Mouse (Mus musculus) heart, embryonic 13.5 days (tissue): ENCODE measurements around the gene Lelp1. TPM values are rescaled to one million over a fixed set of nuclear protein-coding genes. Genes with fewer than 3 reads are reported as not detected.

Experiments
- ATAC-seq: fragments of 200-750 bp; cut with Nextera tagmentation; 2 replicates; pipeline ENCODE4 v1.8.0; 2017; ENCODE audit warnings: moderate TSS enrichment; ENCODE audit not compliant: insufficient number of reproducible peaks, low FRiP score, low TSS enrichment; ENCODE audit errors: extremely low read depth
- H3K27ac ChIP-seq: fragments of 300-500 bp; sonication (generic); replicated peaks from 2 replicates; pipeline ENCODE4 v1.5.1; 2015; ENCODE audit warnings: moderate library complexity, mild to moderate bottlenecking, inconsistent platforms
- H3K27me3 ChIP-seq: fragments of 300-500 bp; sonication (generic); replicated peaks from 2 replicates; pipeline ENCODE4 v1.6.1; 2015; ENCODE audit warnings: mild to moderate bottlenecking, inconsistent platforms
- H3K36me3 ChIP-seq: fragments of 300-500 bp; sonication (generic); 2 replicates; pipeline ENCODE4 v1.6.1; 2015; ENCODE audit warnings: mild to moderate bottlenecking, inconsistent platforms
- H3K4me1 ChIP-seq: fragments of 300-500 bp; sonication (generic); 2 replicates; pipeline ENCODE4 v1.6.1; 2015; ENCODE audit warnings: inconsistent platforms
- H3K4me2 ChIP-seq: fragments of 300-500 bp; sonication (generic); 2 replicates; pipeline ENCODE4 v1.6.1; 2015; ENCODE audit warnings: inconsistent platforms, mild to moderate bottlenecking, moderate library complexity
- H3K4me3 ChIP-seq: fragments of 300-500 bp; sonication (generic); 2 replicates; pipeline ENCODE4 v1.5.1; 2015; ENCODE audit warnings: moderate library complexity, mild to moderate bottlenecking, inconsistent platforms
- H3K9ac ChIP-seq: fragments of 300-500 bp; sonication (generic); 2 replicates; pipeline ENCODE4 v1.6.1; 2015; ENCODE audit warnings: inconsistent platforms, mild to moderate bottlenecking, moderate library complexity
- H3K9me3 ChIP-seq: fragments of 300-500 bp; sonication (generic); 2 replicates; pipeline ENCODE4 v1.6.1; 2016; ENCODE audit warnings: inconsistent platforms
- WGBS: fragments of 180-500 bp; shearing (Covaris S2); methylation state at CpG from one replicate; pipeline ENCODE4 v1.1.7; 2015; ENCODE audit warnings: mixed read lengths; 5-methylcytosine and 5-hydroxymethylcytosine counted together
- polyA plus RNA-seq: library from polyadenylated mRNA; unstranded; fragments of >200 nt; fragmentation: Nextera tagmentation; extraction: Ambion mirVana; gene quantifications from 2 replicates; pipeline ENCODE4 v1.2.1, GENCODE M21; 2015

Gene Lelp1
- not detected in 2 replicates for polyA plus RNA-seq

DNA sequence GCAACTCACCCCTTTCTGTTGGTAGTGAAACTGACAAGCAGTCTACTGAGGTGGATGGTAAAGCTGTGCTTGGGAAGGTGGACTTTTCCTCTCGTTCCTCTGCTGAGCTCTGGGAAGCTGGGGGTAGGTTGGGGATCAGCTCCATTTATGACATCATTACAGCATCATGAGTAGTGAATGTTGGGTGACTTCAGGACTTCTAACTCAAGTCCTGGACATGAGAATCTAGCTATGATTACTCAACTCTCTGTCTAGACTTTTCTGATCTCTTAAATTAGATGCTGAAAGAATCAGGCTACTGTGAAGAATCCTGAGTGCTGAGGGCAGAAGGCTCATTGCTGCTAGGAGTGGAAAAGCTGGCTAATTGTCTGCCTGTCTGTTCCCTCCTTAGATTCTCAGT lies at the start of gene Lelp1:
Gene Lelp1 (minus strand): TSS at position 101 of the 400 bp plus-strand sequence.
- H3K9ac ChIP-seq: no peak within 1 kb of the TSS
- no peak within 1 kb of the TSS for H3K27ac ChIP-seq
- no peaks in the 10 kb centered on the region for H3K36me3 ChIP-seq
- no peak for ATAC-seq
- H3K9me3 ChIP-seq: no peaks in the 10 kb centered on the region
- WGBS: 52% methylated on average over 1 of the region's 1 CpGs
- no peak within 1 kb of the TSS for H3K4me3 ChIP-seq
- H3K27me3 ChIP-seq: no peaks in the 10 kb centered on the region
- no peak within 1 kb of the TSS for H3K4me2 ChIP-seq
- no peaks in the 10 kb centered on the region for H3K4me1 ChIP-seq

DNA sequence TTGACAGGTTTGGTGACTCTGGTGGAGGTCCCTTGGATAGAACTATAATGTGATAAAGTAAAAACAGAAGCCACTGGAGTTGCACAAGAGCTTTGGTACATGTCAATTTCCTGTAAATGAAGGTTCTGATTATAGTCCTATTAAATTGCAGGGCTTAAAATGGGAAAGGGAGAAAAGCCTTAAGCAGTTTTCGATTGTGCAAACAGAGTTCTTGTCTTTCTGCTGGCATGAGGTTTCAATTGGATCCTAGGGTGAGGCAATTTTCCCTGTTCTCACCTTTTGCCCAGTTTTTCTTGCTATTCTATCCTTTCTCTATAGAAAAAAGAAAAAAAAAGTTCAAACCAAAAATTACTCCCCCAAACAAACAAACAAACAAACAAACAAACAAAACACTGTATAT lies 34.3 kb upstream of the Lelp1 start:
- WGBS: 70% methylated on average over 1 of the region's 1 CpGs
- Histone ChIP-seq H3K4me2 (no peak overlapping the region), H3K36me3 (no peaks in the 10 kb centered on the region), H3K27ac (no peak overlapping the region), H3K4me3 (no peak overlapping the region), H3K27me3 (no peaks in the 10 kb centered on the region), H3K4me1 (no peaks in the 10 kb centered on the region), H3K9ac (no peak overlapping the region), H3K9me3 (no peaks in the 10 kb centered on the region)
- ATAC-seq: no peak

DNA sequence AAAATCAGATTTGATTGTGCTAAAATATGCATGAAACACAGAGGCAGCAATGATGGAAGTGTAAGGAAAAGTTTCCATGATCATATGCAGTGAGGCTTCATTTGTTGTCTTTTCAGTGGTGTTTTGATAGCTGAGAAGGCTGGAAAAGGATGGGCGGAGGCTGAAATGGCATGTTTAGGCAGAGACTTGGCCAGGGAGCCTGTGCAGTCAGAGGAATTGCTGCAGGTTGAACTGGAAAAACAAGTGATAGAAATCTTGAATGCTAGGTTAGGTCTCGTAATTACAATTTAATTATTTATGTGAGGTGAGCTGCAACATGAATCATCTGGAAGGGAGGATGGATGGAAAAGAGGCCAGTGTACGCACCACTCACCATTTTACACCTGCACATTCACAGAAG lies 27.3 kb upstream of the Lelp1 start:
- ATAC-seq: no peak
- Histone ChIP-seq H3K4me2 (no peak overlapping the region), H3K36me3 (no peaks in the 10 kb centered on the region), H3K9me3 (no peaks in the 10 kb centered on the region), H3K4me1 (no peaks in the 10 kb centered on the region), H3K27me3 (no peaks in the 10 kb centered on the region), H3K27ac (no peak overlapping the region), H3K9ac (no peak overlapping the region), H3K4me3 (no peak overlapping the region)
- WGBS: 70% methylated on average over 3 of the region's 3 CpGs

DNA sequence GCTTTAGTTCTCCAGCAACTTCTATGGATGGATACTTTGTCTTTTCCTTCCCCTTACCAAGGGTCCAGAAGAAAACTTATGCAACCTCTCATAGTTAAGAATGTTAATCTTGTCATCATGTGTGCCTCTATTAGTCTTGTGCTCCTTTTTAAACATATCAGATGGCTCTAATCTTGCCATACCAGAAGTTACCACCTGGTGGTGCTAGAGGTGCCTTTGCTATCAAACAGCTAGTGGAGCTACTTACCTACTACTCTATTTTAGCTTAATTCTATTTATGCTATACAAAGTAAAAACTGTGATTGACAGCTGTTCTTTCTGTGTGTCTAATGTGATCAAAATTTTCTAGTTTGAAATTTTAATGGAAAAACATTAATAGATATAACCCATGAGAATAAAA lies 10.8 kb upstream of the Lelp1 start:
- H3K36me3 ChIP-seq: no peaks in the 10 kb centered on the region
- no peaks in the 10 kb centered on the region for H3K4me1 ChIP-seq
- no peak overlapping the region for H3K4me3 ChIP-seq
- H3K9me3 ChIP-seq: no peaks in the 10 kb centered on the region
- H3K27me3 ChIP-seq: no peaks in the 10 kb centered on the region
- ATAC-seq: no peak
- no peak overlapping the region for H3K27ac ChIP-seq
- H3K9ac ChIP-seq: no peak overlapping the region
- H3K4me2 ChIP-seq: no peak overlapping the region

DNA sequence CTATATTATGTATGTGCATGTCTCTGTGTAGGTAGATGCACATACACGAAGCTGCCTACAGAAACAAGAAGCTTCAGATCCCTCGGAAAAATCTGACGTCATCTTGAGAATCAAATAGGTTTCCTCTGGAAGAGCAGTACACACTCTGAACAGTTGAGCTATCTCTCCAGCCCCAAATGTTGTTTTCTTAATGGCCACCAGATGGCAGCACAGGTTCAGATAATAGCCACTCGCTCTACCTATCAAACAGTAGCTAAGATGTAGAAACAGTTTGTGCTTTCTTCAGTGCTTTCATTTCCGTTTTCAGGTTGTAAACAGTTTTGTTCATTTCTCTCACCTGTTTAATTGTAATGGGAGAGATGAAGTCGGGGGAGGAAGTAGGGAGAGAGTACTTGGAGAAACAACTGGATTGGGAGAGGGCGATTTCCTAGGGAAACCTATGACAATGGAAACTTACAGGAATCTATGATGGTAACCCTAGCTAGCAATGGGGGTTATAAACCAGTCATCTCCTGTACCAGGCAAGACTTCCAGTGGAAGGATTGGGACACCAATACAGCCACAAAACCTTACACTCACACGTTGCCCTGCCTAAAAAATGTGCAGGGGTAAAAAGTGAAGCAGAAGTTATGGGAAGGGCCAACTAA lies 8.2 kb upstream of the Lelp1 start:
- H3K27me3 ChIP-seq: no peaks in the 10 kb centered on the region
- WGBS: 21% methylated on average over 8 of the region's 8 CpGs
- no peak; the same call in 1 of the 2 replicates for ATAC-seq
- no peak overlapping the region for H3K27ac ChIP-seq
- H3K4me1 ChIP-seq: no peaks in the 10 kb centered on the region
- no peak overlapping the region for H3K4me3 ChIP-seq
- H3K36me3 ChIP-seq: no peaks in the 10 kb centered on the region
- no peak overlapping the region for H3K9ac ChIP-seq
- peak overlapping the region; percentile 36; the same call in 1 of the 2 replicates for H3K4me2 ChIP-seq
- H3K9me3 ChIP-seq: no peaks in the 10 kb centered on the region

DNA sequence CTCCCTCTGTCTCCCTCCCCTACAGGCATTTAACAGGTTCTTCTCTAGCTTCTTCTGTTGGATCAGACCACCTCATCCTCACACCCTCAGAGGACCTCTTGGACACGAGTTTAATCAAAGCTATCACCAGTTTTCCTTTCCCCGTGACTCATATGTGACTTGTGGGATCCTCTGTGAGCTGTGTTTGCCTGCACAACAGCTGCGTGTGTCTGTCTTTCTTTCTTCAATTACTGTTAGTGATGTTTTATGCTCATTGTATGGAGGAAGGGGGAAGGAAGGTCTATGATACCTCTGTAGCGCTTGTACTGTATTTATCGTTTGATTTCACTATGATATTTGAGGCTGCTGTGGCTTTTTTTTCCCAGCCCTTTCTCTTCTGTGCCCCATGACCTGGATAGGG lies 5.4 kb upstream of the Lelp1 start:
- no peak overlapping the region for H3K27ac ChIP-seq
- H3K9me3 ChIP-seq: no peaks in the 10 kb centered on the region
- no peak overlapping the region for H3K4me3 ChIP-seq
- no peak overlapping the region for H3K4me2 ChIP-seq
- no peak for ATAC-seq
- H3K27me3 ChIP-seq: no peaks in the 10 kb centered on the region
- 67% methylated on average over 5 of the region's 5 CpGs for WGBS
- H3K9ac ChIP-seq: no peak overlapping the region
- no peaks in the 10 kb centered on the region for H3K4me1 ChIP-seq
- H3K36me3 ChIP-seq: no peaks in the 10 kb centered on the region

DNA sequence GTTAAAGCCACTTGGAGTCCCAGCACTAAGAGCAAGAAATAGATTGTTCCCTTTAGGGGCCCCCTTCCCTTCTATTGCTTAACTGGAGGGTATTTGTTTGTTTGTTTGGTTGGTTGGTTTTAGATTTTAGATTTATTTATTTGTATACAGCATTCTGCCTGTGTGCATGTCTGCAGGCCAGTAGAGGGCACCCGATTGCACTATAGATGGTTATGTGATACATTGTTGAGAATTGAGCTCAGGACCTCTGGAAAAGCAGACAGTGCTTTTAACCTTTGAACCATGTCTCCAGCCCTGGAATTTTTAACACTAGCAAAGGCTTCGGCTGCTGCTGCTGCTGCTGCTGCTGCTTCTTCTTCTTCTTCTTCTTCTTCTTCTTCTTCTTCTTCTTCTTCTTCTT lies 4.9 kb upstream of the Lelp1 start:
- H3K36me3 ChIP-seq: no peaks in the 10 kb centered on the region
- H3K4me1 ChIP-seq: no peaks in the 10 kb centered on the region
- no peak overlapping the region for H3K4me2 ChIP-seq
- H3K9ac ChIP-seq: no peak overlapping the region
- H3K4me3 ChIP-seq: no peak overlapping the region
- 33% methylated on average over 2 of the region's 2 CpGs for WGBS
- no peak for ATAC-seq
- no peaks in the 10 kb centered on the region for H3K27me3 ChIP-seq
- no peaks in the 10 kb centered on the region for H3K9me3 ChIP-seq
- H3K27ac ChIP-seq: no peak overlapping the region

DNA sequence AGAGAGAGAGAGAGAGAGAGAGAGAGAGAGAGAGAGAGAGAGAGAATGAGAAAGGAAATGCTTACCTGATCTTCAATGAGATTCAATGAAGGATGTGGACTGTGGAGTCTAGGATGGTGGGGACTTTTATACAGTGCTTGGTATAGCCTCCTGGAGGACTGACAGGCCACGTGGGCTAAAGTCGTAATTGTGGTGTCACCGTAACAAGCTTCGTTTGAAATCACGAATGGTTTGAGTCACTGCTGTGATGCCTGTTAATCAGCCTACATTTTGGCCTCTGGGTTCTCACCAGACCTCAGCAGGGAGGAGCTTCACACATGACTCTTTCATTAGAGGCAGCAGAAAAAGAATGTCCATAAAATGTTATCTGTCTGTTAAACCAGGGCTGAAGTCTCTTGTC lies 18.7 kb downstream of the Lelp1 start, which contains the start of gene Prr9:
Gene Prr9 (minus strand): TSS at position 101 of the 400 bp plus-strand sequence.
- WGBS: 71% methylated on average over 5 of the region's 5 CpGs

DNA sequence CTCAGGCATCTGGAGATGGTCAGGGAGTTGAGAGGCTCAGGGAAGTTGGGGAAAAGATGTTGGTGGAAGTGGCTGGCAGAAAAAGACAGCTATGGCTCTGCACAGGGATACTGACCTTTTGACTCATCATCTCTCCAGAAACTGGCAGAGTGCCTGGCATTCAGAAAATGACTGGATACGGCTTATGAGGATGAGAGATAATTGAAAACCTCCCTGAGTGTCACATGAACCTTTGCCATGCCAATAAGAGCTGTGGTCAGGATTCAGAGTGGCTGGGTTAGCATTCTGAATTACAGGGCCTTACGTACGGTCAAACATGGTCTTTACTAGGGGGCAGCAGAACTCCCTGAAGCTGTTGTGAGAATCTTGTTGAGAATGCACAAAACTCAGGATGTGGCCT lies 21.6 kb downstream of the Lelp1 start:
- H3K27ac ChIP-seq: no peak overlapping the region
- ATAC-seq: no peak
- H3K9me3 ChIP-seq: no peaks in the 10 kb centered on the region
- no peak overlapping the region for H3K4me2 ChIP-seq
- no peaks in the 10 kb centered on the region for H3K4me1 ChIP-seq
- 68% methylated on average over 3 of the region's 3 CpGs for WGBS
- no peaks in the 10 kb centered on the region for H3K36me3 ChIP-seq
- no peak overlapping the region for H3K9ac ChIP-seq
- H3K4me3 ChIP-seq: no peak overlapping the region
- no peaks in the 10 kb centered on the region for H3K27me3 ChIP-seq

More for the DNA sequence above, 18.7 kb downstream of the Lelp1 start, which contains the start of gene Prr9:
- Histone ChIP-seq H3K9me3 (no peaks in the 10 kb centered on the region), H3K27ac (no peak within 1 kb of the TSS), H3K4me1 (no peaks in the 10 kb centered on the region), H3K4me3 (no peak within 1 kb of the TSS), H3K36me3 (no peaks in the 10 kb centered on the region), H3K9ac (no peak within 1 kb of the TSS), H3K27me3 (no peaks in the 10 kb centered on the region), H3K4me2 (no peak within 1 kb of the TSS)
- no peak for ATAC-seq

DNA sequence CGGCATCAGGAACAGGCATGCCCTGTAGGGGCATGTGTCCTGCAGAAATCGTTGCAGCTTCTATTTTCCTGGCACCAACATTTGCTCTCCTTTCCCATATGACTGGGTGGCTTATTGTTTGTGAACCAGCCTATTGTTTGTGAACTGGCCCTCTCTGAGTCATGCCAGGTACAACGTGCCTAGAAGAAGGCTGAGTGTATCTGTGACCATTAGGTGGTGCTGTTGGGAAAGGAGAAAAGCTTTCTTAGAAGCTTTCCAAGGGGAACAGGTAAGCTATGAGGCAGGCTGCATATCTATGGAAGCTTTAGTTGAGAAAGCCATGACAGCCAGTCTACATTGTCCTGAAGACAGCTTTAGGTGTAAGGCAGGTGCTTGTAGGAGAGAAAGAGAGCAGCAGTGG lies 24.6 kb downstream of the Lelp1 start:
- H3K9me3 ChIP-seq: no peaks in the 10 kb centered on the region
- no peak overlapping the region for H3K4me2 ChIP-seq
- H3K36me3 ChIP-seq: no peaks in the 10 kb centered on the region
- H3K27ac ChIP-seq: no peak overlapping the region
- H3K4me3 ChIP-seq: no peak overlapping the region
- 27% methylated on average over 3 of the region's 3 CpGs for WGBS
- no peaks in the 10 kb centered on the region for H3K27me3 ChIP-seq
- no peak for ATAC-seq
- no peaks in the 10 kb centered on the region for H3K4me1 ChIP-seq
- no peak overlapping the region for H3K9ac ChIP-seq

DNA sequence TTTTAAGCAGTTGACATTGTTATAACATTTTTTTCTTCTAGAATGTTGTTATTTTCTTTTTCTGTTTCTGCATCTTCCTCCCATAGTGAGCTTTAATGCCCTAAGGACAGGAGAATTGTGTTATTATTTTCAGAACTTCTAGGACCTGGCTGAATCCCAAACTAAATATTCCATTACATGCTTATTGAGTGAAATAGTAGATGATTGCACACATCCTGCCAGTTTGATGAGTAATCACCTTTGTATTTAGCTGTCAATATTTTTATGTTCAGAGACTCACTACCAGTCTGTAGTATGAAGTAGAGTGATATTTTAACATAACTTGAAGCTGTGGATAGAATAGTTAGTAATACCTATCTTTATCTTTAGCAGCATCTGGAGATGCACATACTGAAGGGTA lies 31.0 kb downstream of the Lelp1 start:
- Histone ChIP-seq H3K4me1 (peaks cover 3% of the 10 kb centered on the region; the same call in 1 of the 2 replicates), H3K4me3 (no peak overlapping the region), H3K27me3 (no peaks in the 10 kb centered on the region), H3K4me2 (no peak overlapping the region), H3K9me3 (no peaks in the 10 kb centered on the region), H3K9ac (no peak overlapping the region), H3K27ac (no peak overlapping the region), H3K36me3 (no peaks in the 10 kb centered on the region)
- no peak for ATAC-seq

DNA sequence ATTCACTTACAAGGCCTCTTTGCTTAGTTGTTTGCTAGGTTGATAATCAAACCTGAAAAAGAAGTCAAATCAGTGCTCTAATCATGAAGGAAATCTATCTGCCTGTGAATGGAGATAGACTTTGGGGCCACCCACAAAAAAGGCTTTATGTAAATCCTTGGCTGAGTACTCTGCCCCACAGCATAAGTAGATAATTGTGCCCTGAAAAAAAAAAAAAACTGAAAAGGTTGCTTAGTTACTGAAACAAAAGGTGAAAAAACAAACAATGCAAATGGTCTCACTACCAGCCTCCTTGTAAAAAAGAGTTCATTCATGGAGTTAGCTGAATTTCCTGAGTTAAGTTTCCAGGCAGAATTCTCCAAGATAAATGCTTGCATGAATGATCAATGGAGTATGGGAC lies 31.8 kb downstream of the Lelp1 start:
- H3K4me2 ChIP-seq: no peak overlapping the region
- ATAC-seq: no peak
- H3K9me3 ChIP-seq: no peaks in the 10 kb centered on the region
- H3K36me3 ChIP-seq: no peaks in the 10 kb centered on the region
- H3K27me3 ChIP-seq: no peaks in the 10 kb centered on the region
- H3K9ac ChIP-seq: no peak overlapping the region
- H3K4me1 ChIP-seq: peaks cover 3% of the 10 kb centered on the region; the same call in 1 of the 2 replicates
- no peak overlapping the region for H3K27ac ChIP-seq
- H3K4me3 ChIP-seq: no peak overlapping the region
